Mouse (Mus musculus) hindbrain, embryonic 12.5 days (tissue): Measurements from ENCODE around the gene Aars2. TPM values are rescaled to one million over a fixed set of nuclear protein-coding genes. Genes with fewer than 3 reads are reported as not detected.

ENCODE experiments used
- ATAC-seq: fragments of 200-750 bp; cut with Nextera tagmentation; 2 replicates; pipeline ENCODE4 v1.8.0; 2017; ENCODE audit warnings: moderate TSS enrichment; ENCODE audit not compliant: low FRiP score
- H3K27ac ChIP-seq: fragments of 300-500 bp; sonication (generic); 2 replicates; pipeline ENCODE4 v1.5.1; 2016; ENCODE audit warnings: mild to moderate bottlenecking
- H3K27me3 ChIP-seq: fragments of 300-500 bp; sonication (generic); 2 replicates; pipeline ENCODE4 v1.6.1; 2016; ENCODE audit warnings: mild to moderate bottlenecking
- H3K36me3 ChIP-seq: fragments of 300-500 bp; sonication (generic); 2 replicates; pipeline ENCODE4 v1.6.1; 2016; ENCODE audit warnings: mild to moderate bottlenecking
- H3K4me1 ChIP-seq: fragments of 300-500 bp; sonication (generic); 2 replicates; pipeline ENCODE4 v1.6.1; 2016
- H3K4me2 ChIP-seq: fragments of 300-500 bp; sonication (generic); replicated peaks from 2 replicates; pipeline ENCODE4 v1.6.1; 2016; ENCODE audit warnings: mild to moderate bottlenecking
- H3K4me3 ChIP-seq: fragments of 300-500 bp; sonication (generic); 2 replicates; pipeline ENCODE4 v1.5.1; 2016; ENCODE audit warnings: mild to moderate bottlenecking
- H3K9ac ChIP-seq: fragments of 300-500 bp; sonication (generic); 2 replicates; pipeline ENCODE4 v1.6.1; 2016; ENCODE audit warnings: mild to moderate bottlenecking, moderate library complexity
- H3K9me3 ChIP-seq: fragments of 300-500 bp; sonication (generic); replicated peaks from 2 replicates; pipeline ENCODE4 v1.6.1; 2016; ENCODE audit warnings: mild to moderate bottlenecking
- WGBS: fragments of 180-500 bp; shearing (Covaris S2); methylation state at CpG from one replicate; pipeline ENCODE4 v1.1.7; 2016; 5-methylcytosine and 5-hydroxymethylcytosine counted together
- polyA plus RNA-seq: library from polyadenylated mRNA; unstranded; fragments of >200 nt; fragmentation: Nextera tagmentation; extraction: Ambion mirVana; gene quantifications from 2 replicates; pipeline ENCODE4 v1.2.1, GENCODE M21; 2016

Gene Aars2
- polyA plus RNA-seq, 1 experiment from 2014 or later: 23.0 TPM

GRCm38 (mm10) chr17:45545278-45545961 lies 38.8 kb downstream of the Aars2 start:
- 5% methylated on average over 74 of the region's 74 CpGs for whole genome bisulfite sequencing
- peaks cover 54% of the 10 kb centered on the region for H3K4me1 ChIP-seq
- no peaks in the 10 kb centered on the region for H3K9me3 ChIP-seq
- H3K4me3 ChIP-seq: peak overlapping the region; percentile 18
- no peak for ATAC-seq
- H3K27ac ChIP-seq: no peak overlapping the region
- H3K9ac ChIP-seq: 0 out of 2 replicates have a peak overlapping the region, but pooled peaks have one; percentile 38
- peak overlapping the region; percentile 47 for H3K4me2 ChIP-seq
- peaks cover 20% of the 10 kb centered on the region for H3K36me3 ChIP-seq
- H3K27me3 ChIP-seq: peaks cover 73% of the 10 kb centered on the region

- no peak for ATAC-seq
- Histone ChIP-seq H3K4me1 (peaks cover 61% of the 10 kb centered on the region), H3K4me2 (no peak overlapping the region), H3K27ac (no peak overlapping the region), H3K4me3 (no peak overlapping the region), H3K36me3 (peaks cover 20% of the 10 kb centered on the region), H3K9ac (no peak overlapping the region), H3K27me3 (peaks cover 62% of the 10 kb centered on the region), H3K9me3 (no peaks in the 10 kb centered on the region)
- 62% methylated on average over 16 of the region's 16 CpGs for WGBS
These were observed 40.3 kb downstream of the Aars2 start for GRCm38 (mm10) chr17:45546941-45547340.

- H3K4me2 ChIP-seq: peak overlapping the region; percentile 71
- 78% methylated on average over 5 of the region's 5 CpGs for WGBS
- H3K9ac ChIP-seq: no peak overlapping the region
- peaks cover 20% of the 10 kb centered on the region for H3K36me3 ChIP-seq
- H3K27me3 ChIP-seq: peaks cover 57% of the 10 kb centered on the region
- H3K9me3 ChIP-seq: no peaks in the 10 kb centered on the region
- H3K4me1 ChIP-seq: peaks cover 62% of the 10 kb centered on the region
- H3K4me3 ChIP-seq: no peak overlapping the region
- ATAC-seq: no peak
- no peak overlapping the region for H3K27ac ChIP-seq
These were observed 41.0 kb downstream of the Aars2 start for GRCm38 (mm10) chr17:45547461-45548190.

GRCm38 (mm10) chr17:45548541-45549512 lies 42.2 kb downstream of the Aars2 start:
- peaks cover 59% of the 10 kb centered on the region for H3K4me1 ChIP-seq

GRCm38 (mm10) chr17:45549617-45550181 lies 43.1 kb downstream of the Aars2 start, which contains the start of gene Tmem151b:
TSS of gene Tmem151b (minus strand) at chr17:45549677.
- ATAC-seq: peak; percentile 34
- H3K9me3 ChIP-seq: no peaks in the 10 kb centered on the region
- peak within 1 kb of the TSS; percentile 97 for H3K9ac ChIP-seq
- peak within 1 kb of the TSS; percentile 96 for H3K27ac ChIP-seq
- H3K4me1 ChIP-seq: peaks cover 50% of the 10 kb centered on the region
- H3K4me3 ChIP-seq: peak within 1 kb of the TSS; percentile 94
- H3K4me2 ChIP-seq: peak within 1 kb of the TSS; percentile 71
- WGBS: 0% methylated on average over 12 of the region's 29 CpGs
- peaks cover 16% of the 10 kb centered on the region for H3K36me3 ChIP-seq
- H3K27me3 ChIP-seq: peaks cover 41% of the 10 kb centered on the region

More at GRCm38 (mm10) chr17:45548541-45549512, 42.2 kb downstream of the Aars2 start:
- H3K9me3 ChIP-seq: no peaks in the 10 kb centered on the region
- peak overlapping the region; percentile 71 for H3K4me2 ChIP-seq
- H3K27ac ChIP-seq: peak overlapping the region; percentile 96
- ATAC-seq: peak; percentile 66
- H3K36me3 ChIP-seq: peaks cover 20% of the 10 kb centered on the region
- H3K4me3 ChIP-seq: peak overlapping the region; percentile 94
- H3K9ac ChIP-seq: peak overlapping the region; percentile 97
- 3% methylated on average over 58 of the region's 68 CpGs for WGBS
- peaks cover 45% of the 10 kb centered on the region for H3K27me3 ChIP-seq

GRCm38 (mm10) chr17:45550253-45550652 lies 43.6 kb downstream of the Aars2 start:
- H3K36me3 ChIP-seq: peaks cover 11% of the 10 kb centered on the region
- H3K9ac ChIP-seq: peak overlapping the region; percentile 97; the same call in 1 of the 2 replicates
- peaks cover 45% of the 10 kb centered on the region for H3K4me1 ChIP-seq
- peaks cover 35% of the 10 kb centered on the region for H3K27me3 ChIP-seq
- H3K4me2 ChIP-seq: peak overlapping the region; percentile 71
- ATAC-seq: no peak
- 0 out of 2 replicates have a peak overlapping the region, but pooled peaks have one; percentile 94 for H3K4me3 ChIP-seq
- WGBS: 28% methylated on average over 5 of the region's 5 CpGs
- H3K9me3 ChIP-seq: no peaks in the 10 kb centered on the region
- H3K27ac ChIP-seq: no peak overlapping the region

- 39% methylated on average over 7 of the region's 7 CpGs for WGBS
- ATAC-seq: no peak
These were observed 44.7 kb downstream of the Aars2 start for GRCm38 (mm10) chr17:45551249-45551796.

GRCm38 (mm10) chr17:45551816-45552451 lies 45.3 kb downstream of the Aars2 start:
- Histone ChIP-seq H3K4me1 (peaks cover 41% of the 10 kb centered on the region), H3K9ac (no peak overlapping the region), H3K4me2 (no peak overlapping the region), H3K4me3 (no peak overlapping the region), H3K27ac (no peak overlapping the region), H3K9me3 (no peaks in the 10 kb centered on the region), H3K27me3 (peaks cover 25% of the 10 kb centered on the region), H3K36me3 (0 out of 2 replicates have a peak, but pooled peaks cover 1% of the 10 kb centered on the region)
- 4% methylated on average over 8 of the region's 8 CpGs for WGBS
- ATAC-seq: no peak

More at GRCm38 (mm10) chr17:45551249-45551796, 44.7 kb downstream of the Aars2 start:
- Histone ChIP-seq H3K27ac (no peak overlapping the region), H3K4me2 (no peak overlapping the region), H3K9me3 (no peaks in the 10 kb centered on the region), H3K4me3 (no peak overlapping the region), H3K4me1 (peaks cover 40% of the 10 kb centered on the region), H3K27me3 (peaks cover 27% of the 10 kb centered on the region), H3K9ac (0 out of 2 replicates have a peak overlapping the region, but pooled peaks have one; percentile 24), H3K36me3 (peaks cover 7% of the 10 kb centered on the region; the same call in 1 of the 2 replicates)

- no peak overlapping the region for H3K9ac ChIP-seq
- peaks cover 42% of the 10 kb centered on the region for H3K4me1 ChIP-seq
- H3K36me3 ChIP-seq: no peaks in the 10 kb centered on the region
- H3K4me3 ChIP-seq: no peak overlapping the region
- ATAC-seq: no peak
- WGBS: 91% methylated on average over 3 of the region's 3 CpGs
- H3K27ac ChIP-seq: no peak overlapping the region
- H3K27me3 ChIP-seq: peaks cover 17% of the 10 kb centered on the region
- no peaks in the 10 kb centered on the region for H3K9me3 ChIP-seq
- H3K4me2 ChIP-seq: no peak overlapping the region
These were observed 46.4 kb downstream of the Aars2 start for GRCm38 (mm10) chr17:45553065-45553464.

GRCm38 (mm10) chr17:45554420-45554819 lies 47.8 kb downstream of the Aars2 start:
- no peaks in the 10 kb centered on the region for H3K36me3 ChIP-seq
- no peak overlapping the region for H3K9ac ChIP-seq
- peaks cover 14% of the 10 kb centered on the region for H3K27me3 ChIP-seq
- no peak for ATAC-seq
- peaks cover 36% of the 10 kb centered on the region for H3K4me1 ChIP-seq
- 57% methylated on average over 1 of the region's 1 CpGs for WGBS
- H3K9me3 ChIP-seq: no peaks in the 10 kb centered on the region
- H3K27ac ChIP-seq: no peak overlapping the region
- H3K4me2 ChIP-seq: no peak overlapping the region
- H3K4me3 ChIP-seq: no peak overlapping the region
